Mouse (Mus musculus) mouse trophoblast stem cell (cell line): Measurements from ENCODE around the gene Gm5767.
"Not testable (repeated sequence)": the region's sequence is repeated elsewhere in the genome, so short reads cannot be mapped to it uniquely, and the experiment has no call there.

Source experiments
- in situ Hi-C, 2 experiments: fragments of 300-500 bp; cut with MseI, MboI; formaldehyde crosslinking; loops; 2 replicates in 1 of 2; 3 replicates in 1 of 2; pipeline ENCODE4 v1.15.1; 2025

The Gm5767 gene

GRCm38 (mm10) chr16:8700586-8700985 lies 20.0 kb downstream of the Gm5767 start:
- in situ Hi-C loops = no loop called here

GRCm38 (mm10) chr16:8711998-8712397 lies 31.4 kb downstream of the Gm5767 start:
- in situ Hi-C loops = no loop called here

- in situ Hi-C loops = no loop called here
These were observed 34.3 kb downstream of the Gm5767 start for GRCm38 (mm10) chr16:8714851-8715250.

- in situ Hi-C loops = no loop called here
These were observed 35.0 kb downstream of the Gm5767 start for GRCm38 (mm10) chr16:8715513-8716080.

- in situ Hi-C loops = no loop called here
These were observed 35.7 kb downstream of the Gm5767 start for GRCm38 (mm10) chr16:8716300-8716699.

GRCm38 (mm10) chr16:8717744-8718143 lies 37.2 kb downstream of the Gm5767 start:
- in situ Hi-C loops = no loop called here

- in situ Hi-C loops = no loop called here
These were observed 39.9 kb downstream of the Gm5767 start for GRCm38 (mm10) chr16:8720447-8720846.

- in situ Hi-C loops = no loop called here
These were observed 43.5 kb downstream of the Gm5767 start for GRCm38 (mm10) chr16:8724031-8724430.

- in situ Hi-C loops = no loop called here
These were observed 45.2 kb downstream of the Gm5767 start for GRCm38 (mm10) chr16:8725807-8726206.

GRCm38 (mm10) chr16:8728111-8728748 lies 47.7 kb downstream of the Gm5767 start:
- in situ Hi-C loops = no loop called here

- in situ Hi-C loops = no loop called here
These were observed 51.1 kb downstream of the Gm5767 start for GRCm38 (mm10) chr16:8731630-8732029.

GRCm38 (mm10) chr16:8732450-8732849 lies 51.9 kb downstream of the Gm5767 start:
- in situ Hi-C loops = not testable (repeated sequence)
